Mouse (Mus musculus) kidney, adult 9 months (tissue): ENCODE results near the gene Matn1.

Source experiments
- DNase-seq: peaks from one replicate; pipeline ENCODE4 v3.0.0; 2022

Matn1 gene

DNA sequence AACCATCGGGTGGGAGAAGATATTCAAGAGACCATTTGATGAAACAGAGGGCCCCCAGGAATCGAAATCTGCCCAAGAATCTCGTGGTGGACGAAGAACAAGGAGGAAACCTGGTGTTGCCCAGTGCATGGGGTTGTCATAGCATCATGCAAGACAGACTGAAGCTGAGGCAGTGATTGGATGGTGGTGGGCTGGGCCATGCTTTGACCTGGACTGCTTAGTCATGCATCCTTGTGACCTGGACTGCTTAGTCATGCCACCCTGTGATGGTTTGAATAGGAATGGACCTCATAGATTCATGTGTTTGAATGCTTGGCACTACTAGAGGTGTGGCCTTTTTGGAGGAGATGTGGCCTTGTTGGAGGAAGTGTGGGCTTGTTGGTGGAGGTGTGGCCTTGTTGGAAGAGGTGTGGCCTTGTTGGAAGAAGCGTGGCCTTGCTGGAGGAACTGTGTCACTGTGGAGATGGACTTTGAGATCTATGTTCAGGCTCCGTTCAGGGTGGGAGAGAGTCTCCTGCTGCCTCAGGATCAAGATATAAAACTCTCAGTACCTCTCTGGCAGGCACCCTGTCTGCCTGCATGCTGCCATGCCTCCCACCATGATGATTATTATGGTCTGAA is 44.1 kb downstream of the Matn1 start:
- DNase-seq, result peak; percentile 1

DNA sequence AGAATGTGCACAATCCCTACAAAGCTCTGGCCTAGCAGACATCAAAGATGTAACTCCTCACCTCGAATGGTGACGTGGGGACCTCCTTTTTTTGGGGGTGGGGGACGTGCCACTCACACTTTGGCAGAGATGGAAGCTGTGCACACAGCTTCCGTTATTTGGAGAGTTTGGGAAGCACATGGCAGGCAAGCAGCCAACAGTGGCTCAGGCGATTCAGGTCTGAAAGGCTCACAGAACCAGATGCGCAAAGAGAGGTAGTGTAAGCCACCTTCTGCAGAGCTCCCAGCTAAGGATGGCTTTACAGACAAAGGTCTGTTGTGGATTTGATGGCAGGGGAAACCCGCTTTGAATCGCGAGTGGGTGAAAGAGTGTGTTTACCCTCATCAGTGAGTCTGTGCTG is 45.0 kb downstream of the Matn1 start:
- no peak for DNase-seq

DNA sequence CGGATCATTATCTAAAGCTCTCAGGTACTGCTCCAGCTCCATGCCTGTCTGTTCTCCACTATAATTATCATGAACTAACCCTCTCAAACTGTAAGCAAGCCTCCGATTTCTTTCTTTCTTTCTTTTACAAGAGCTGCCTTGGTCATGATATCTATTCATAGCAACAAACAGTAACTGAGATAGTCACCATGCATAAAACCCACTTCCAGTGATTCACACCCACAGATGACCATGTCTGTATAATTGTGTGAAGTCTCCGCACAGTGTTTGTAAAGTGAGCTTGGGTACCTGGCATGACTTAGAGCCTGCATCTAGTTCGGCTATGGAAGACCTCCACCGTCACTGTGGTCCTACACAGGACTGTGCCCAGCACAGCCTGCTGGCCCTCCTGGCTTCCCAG is 46.8 kb downstream of the Matn1 start:
- no peak for DNase-seq

- no peak for DNase-seq
Measured at GRCm38 (mm10) chr4:130994556-130994955, 50.4 kb downstream of the Matn1 start.

DNA sequence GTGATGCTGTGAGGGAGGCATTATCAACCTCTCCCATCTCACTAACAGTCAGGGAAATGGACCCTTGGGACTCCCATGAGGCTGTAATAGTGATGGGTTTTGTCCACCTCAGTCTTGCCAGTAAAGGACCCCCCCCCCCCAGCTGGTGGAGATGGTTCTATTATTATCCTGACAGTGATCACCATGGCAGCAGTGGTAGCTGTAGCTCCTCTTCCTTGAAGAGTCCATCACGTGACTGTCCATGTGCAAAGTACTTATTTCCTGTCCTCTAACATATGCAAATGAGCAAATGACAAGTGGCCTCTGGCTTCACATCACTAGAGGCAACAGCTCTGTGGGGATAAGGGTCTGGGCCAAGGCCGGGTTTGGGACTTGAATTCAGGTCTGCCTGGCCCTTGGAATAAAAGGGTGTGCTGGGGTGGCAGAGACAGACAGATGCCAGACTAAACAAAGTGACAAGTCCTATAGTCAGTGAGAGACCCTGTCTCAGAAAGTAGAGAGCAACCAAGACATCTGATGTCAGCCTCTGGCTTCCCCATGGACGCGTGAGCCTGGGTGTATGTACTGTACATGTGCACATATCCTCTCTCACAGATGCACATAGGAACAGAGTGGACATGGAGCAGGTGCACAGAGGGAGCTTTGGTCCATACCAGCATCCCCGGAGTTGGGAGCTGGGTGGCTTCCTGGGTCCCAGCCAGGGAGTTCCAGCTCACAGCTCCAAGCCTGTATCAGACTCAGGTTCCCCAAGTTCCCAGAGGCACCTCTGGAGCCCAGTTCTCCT is 55.8 kb downstream of the Matn1 start:
- no peak for DNase-seq

GRCm38 (mm10) chr4:131000614-131001178 is 56.5 kb downstream of the Matn1 start:
- DNase-seq, result no peak
